In the genomic region with DNA sequence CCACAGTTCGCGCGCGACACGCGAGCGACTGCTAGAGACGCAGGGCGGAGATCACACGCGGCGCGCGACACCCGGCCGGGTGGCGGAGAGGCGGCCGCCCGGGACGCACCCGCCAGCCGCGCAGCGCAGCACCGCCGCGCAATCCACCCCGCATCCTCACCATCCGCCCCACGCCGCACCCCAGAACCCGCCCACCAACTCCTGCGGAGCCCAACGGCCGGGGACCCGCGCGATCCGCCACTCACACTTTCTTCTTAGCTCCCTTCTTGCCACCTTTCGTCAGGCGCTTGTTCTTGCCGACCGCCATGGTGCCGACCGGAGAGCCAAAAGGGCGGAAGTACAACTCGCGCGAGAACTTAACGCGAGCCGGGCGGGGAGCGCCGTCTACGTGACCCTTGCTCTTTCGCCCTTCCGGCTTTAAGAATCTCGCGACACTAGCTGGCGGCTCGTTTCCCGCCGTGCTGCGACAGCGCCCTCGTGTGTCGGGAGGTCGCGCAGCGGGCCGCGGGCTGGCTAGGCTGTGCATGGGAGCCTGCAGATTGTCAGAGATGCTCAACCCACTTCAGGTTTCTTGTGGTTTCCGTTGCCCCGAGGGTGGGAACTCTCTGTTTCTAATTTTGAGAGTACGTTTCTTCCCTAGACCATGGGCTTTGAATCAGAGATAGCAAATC, we compare ENCODE assay signal across 8 mouse cellular contexts. TPM values are rescaled to one million over a fixed set of nuclear protein-coding genes. Genes with fewer than 3 reads are reported as not detected.
DNase-seq lines count a peak whose midpoint lies in the region; ATAC-seq lines count a peak whose summit lies in the region.

Rps3a1 (minus strand) TSS at position 440 of the 671 bp plus-strand sequence.

- DNase-seq in ES-CJ7 (ENCODE audit: low read depth, low spot score), result peak; percentile 98
- DNase-seq in cerebellum, adult 11 months, result peak; percentile 98
- DNase-seq in forebrain, embryonic 14.5 days (ENCODE audit: low spot score), result peak; percentile 99
- DNase-seq in heart, postnatal 14 days, result peak; percentile 99 to 100
- DNase-seq in layer of hippocampus, adult 11-12 months (ENCODE audit: low spot score), result peak; percentile 99
- DNase-seq in lung, adult 18-20 months, result peak; percentile 97 to 98
- DNase-seq in testis, postnatal 14 days (ENCODE audit: low spot score), result peak; percentile 98

- no peaks in the 10 kb centered on the region for H3K27me3 ChIP-seq in forebrain, embryonic 14.5 days (replicated peaks; ENCODE audit: control insufficient read depth, insufficient read depth, low read length)
- no peaks in the 10 kb centered on the region for H3K27me3 ChIP-seq in neural tube, embryonic 15.5 days (replicated peaks)

- peak within 1 kb of the TSS; percentile 70 for H3K4me2 ChIP-seq in forebrain, embryonic 14.5 days (ENCODE audit: low read length)
- peak within 1 kb of the TSS; percentile 62 for H3K4me2 ChIP-seq in neural tube, embryonic 15.5 days

- peak; percentile 98 for ATAC-seq in forebrain, embryonic 14.5 days
- ATAC-seq in neural tube, embryonic 15.5 days (ENCODE audit: low FRiP score), result peak; percentile 96

- peak within 1 kb of the TSS; percentile 90 for H3K4me3 ChIP-seq in forebrain, embryonic 14.5 days (ENCODE audit: low read depth, low read length)
- peak within 1 kb of the TSS; percentile 79 for H3K4me3 ChIP-seq in neural tube, embryonic 15.5 days (replicated peaks)

- no peaks in the 10 kb centered on the region for H3K9me3 ChIP-seq in forebrain, embryonic 14.5 days (replicated peaks; ENCODE audit: control insufficient read depth, low read length)
- H3K9me3 ChIP-seq in neural tube, embryonic 15.5 days (replicated peaks), result no peaks in the 10 kb centered on the region

- peak within 1 kb of the TSS; percentile 100 for H3K9ac ChIP-seq in forebrain, embryonic 14.5 days (ENCODE audit: low read length)
- peak within 1 kb of the TSS; percentile 95 for H3K9ac ChIP-seq in neural tube, embryonic 15.5 days (replicated peaks)

- under 1% methylated on average over 75 of the region's 77 CpGs for WGBS in forebrain, embryonic 14.5 days
- WGBS in neural tube, embryonic 15.5 days, result under 1% methylated on average over 77 of the region's 77 CpGs

- peaks cover 8% of the 10 kb centered on the region for H3K4me1 ChIP-seq in forebrain, embryonic 14.5 days (ENCODE audit: control insufficient read depth, insufficient read depth, low read length)
- H3K4me1 ChIP-seq in neural tube, embryonic 15.5 days, result peaks cover 17% of the 10 kb centered on the region

- intact Hi-C loops in heart, postnatal 14 days (cut with DNase I), result loop anchor here (5.0 kb wide), 1 partner anchor 565 kb away; no protein-coding TSS in a partner anchor

- peak within 1 kb of the TSS; percentile 79 for H3K27ac ChIP-seq in forebrain, embryonic 14.5 days (ENCODE audit: low read depth, low read length)
- H3K27ac ChIP-seq in neural tube, embryonic 15.5 days (replicated peaks), result peak within 1 kb of the TSS; percentile 87

- peaks cover 38% of the 10 kb centered on the region for H3K36me3 ChIP-seq in forebrain, embryonic 14.5 days (ENCODE audit: control insufficient read depth, insufficient read depth, low read length)
- H3K36me3 ChIP-seq in neural tube, embryonic 15.5 days, result peaks cover 31% of the 10 kb centered on the region

RNA-seq across cellular contexts. Expression of gene Rps3a1, which starts in this region (rescaled TPM):
- 802 and 926 TPM in 2 replicates for polyA plus RNA-seq in forebrain, embryonic 14.5 days (2014; fragmentation: Nextera tagmentation; extraction: Ambion mirVana)
- 100 to 1,000 TPM; 441 to 496 TPM for total RNA-seq in heart, postnatal 14 days (2021)
- polyA plus RNA-seq in neural tube, embryonic 15.5 days (2015; fragmentation: Nextera tagmentation; extraction: Ambion mirVana), result 534 and 720 TPM in 2 replicates

Comparison
In these comparisons a context has a peak if more than half of its experiments do, and no peak if none do; other contexts are left out.
1. Peak in every context shown above with its lines: DNase-seq, ATAC-seq, H3K4me3 ChIP-seq and H3K27ac ChIP-seq.